Mouse (Mus musculus) spleen, adult 18-20 months (tissue): ENCODE results near the gene Lig3.
"Not testable (repeated sequence)": the region's sequence is repeated elsewhere in the genome, so short reads cannot be mapped to it uniquely, and the experiment has no call there.

ENCODE experiments used
- DNase-seq, 2 experiments: peaks; one replicate each; pipeline ENCODE4 v3.0.0; 2022; ENCODE audit warnings: mixed read lengths in 2 of 2

Gene Lig3

GRCm38 (mm10) chr11:82831008-82831893 lies 50.3 kb downstream of the Lig3 start:
- DNase-seq: no peak

- not testable (repeated sequence) for DNase-seq
These were observed 51.5 kb downstream of the Lig3 start for GRCm38 (mm10) chr11:82832402-82832801.

- DNase-seq: no peak
These were observed 53.0 kb downstream of the Lig3 start for GRCm38 (mm10) chr11:82833929-82834328.

GRCm38 (mm10) chr11:82834359-82834758 lies 53.5 kb downstream of the Lig3 start:
- DNase-seq: not testable (repeated sequence)

- DNase-seq: no peak
These were observed 54.9 kb downstream of the Lig3 start for GRCm38 (mm10) chr11:82835616-82836432.

- DNase-seq: no peak
These were observed 56.3 kb downstream of the Lig3 start for GRCm38 (mm10) chr11:82837192-82837591.

GRCm38 (mm10) chr11:82837848-82838247 lies 56.9 kb downstream of the Lig3 start:
- DNase-seq: no peak

GRCm38 (mm10) chr11:82838511-82838910 lies 57.6 kb downstream of the Lig3 start:
- no peak for DNase-seq

GRCm38 (mm10) chr11:82844771-82845414 lies 64.0 kb downstream of the Lig3 start:
- no peak for DNase-seq

- peak; percentile 9 to 19 for DNase-seq
These were observed 64.6 kb downstream of the Lig3 start for GRCm38 (mm10) chr11:82845415-82846078.

GRCm38 (mm10) chr11:82846079-82846436 lies 65.2 kb downstream of the Lig3 start:
- no peak for DNase-seq

- DNase-seq: no peak
These were observed 66.0 kb downstream of the Lig3 start for GRCm38 (mm10) chr11:82846938-82847337.

GRCm38 (mm10) chr11:82847571-82848000 lies 66.7 kb downstream of the Lig3 start:
- no peak for DNase-seq

- no peak for DNase-seq
These were observed 69.4 kb downstream of the Lig3 start for GRCm38 (mm10) chr11:82850259-82850658.

- DNase-seq: no peak
These were observed 71.2 kb downstream of the Lig3 start for GRCm38 (mm10) chr11:82852115-82852514.

GRCm38 (mm10) chr11:82852540-82852939 lies 71.6 kb downstream of the Lig3 start:
- DNase-seq: no peak

GRCm38 (mm10) chr11:82852958-82853357 lies 72.0 kb downstream of the Lig3 start:
- DNase-seq: no peak
